Mouse (Mus musculus) neural tube, embryonic 13.5 days (tissue): ENCODE measurements around the gene Ccdc71. TPM values are rescaled to one million over a fixed set of nuclear protein-coding genes. Genes with fewer than 3 reads are reported as not detected.

ENCODE experiments used
- ATAC-seq: fragments of 200-750 bp; cut with Nextera tagmentation; 2 replicates; pipeline ENCODE4 v1.8.0; 2017; ENCODE audit warnings: low read depth, mild to moderate bottlenecking, moderate TSS enrichment, moderate library complexity
- H3K27ac ChIP-seq: fragments of 300-500 bp; sonication (generic); replicated peaks from 2 replicates; pipeline ENCODE4 v1.5.1; 2015; ENCODE audit warnings: moderate library complexity, mild to moderate bottlenecking, inconsistent platforms
- H3K27me3 ChIP-seq: fragments of 300-500 bp; sonication (generic); 2 replicates; pipeline ENCODE4 v1.6.1; 2015; ENCODE audit warnings: mild to moderate bottlenecking, inconsistent platforms
- H3K36me3 ChIP-seq: fragments of 300-500 bp; sonication (generic); 2 replicates; pipeline ENCODE4 v1.6.1; 2015; ENCODE audit warnings: mild to moderate bottlenecking, inconsistent platforms
- H3K4me1 ChIP-seq: fragments of 300-500 bp; sonication (generic); replicated peaks from 2 replicates; pipeline ENCODE4 v1.6.1; 2015; ENCODE audit warnings: inconsistent platforms
- H3K4me2 ChIP-seq: fragments of 300-500 bp; sonication (generic); 2 replicates; pipeline ENCODE4 v1.6.1; 2015; ENCODE audit warnings: inconsistent platforms, mild to moderate bottlenecking, moderate library complexity
- H3K4me3 ChIP-seq: fragments of 300-500 bp; sonication (generic); 2 replicates; pipeline ENCODE4 v1.5.1; 2015; ENCODE audit warnings: mild to moderate bottlenecking, inconsistent platforms
- H3K9ac ChIP-seq: fragments of 300-500 bp; sonication (generic); 2 replicates; pipeline ENCODE4 v1.6.1; 2015; ENCODE audit warnings: moderate library complexity, mild to moderate bottlenecking, inconsistent platforms
- H3K9me3 ChIP-seq: fragments of 300-500 bp; sonication (generic); 2 replicates; pipeline ENCODE4 v1.6.1; 2016; ENCODE audit warnings: inconsistent platforms
- WGBS: fragments of 180-500 bp; shearing (Covaris S2); methylation state at CpG from one replicate; pipeline ENCODE4 v1.1.7; 2015; 5-methylcytosine and 5-hydroxymethylcytosine counted together
- polyA plus RNA-seq: library from polyadenylated mRNA; unstranded; fragments of >200 nt; fragmentation: Nextera tagmentation; extraction: Ambion mirVana; gene quantifications from 2 replicates; pipeline ENCODE4 v1.2.1, GENCODE M21; 2015

Ccdc71 gene
- polyA plus RNA-seq, 1 experiment from 2014 or later: 57.0 TPM

- peak overlapping the region; percentile 95 for H3K9ac ChIP-seq
- 84% methylated on average over 16 of the region's 16 CpGs for WGBS
- H3K4me3 ChIP-seq: peak overlapping the region; percentile 88
These were observed 31.9 kb downstream of the Ccdc71 start for GRCm38 (mm10) chr9:108492043-108492750.

GRCm38 (mm10) chr9:108493246-108493645, 32.9 kb downstream of the Ccdc71 start:
- WGBS: 96% methylated on average over 8 of the region's 8 CpGs
- no peak overlapping the region for H3K9ac ChIP-seq

More at GRCm38 (mm10) chr9:108492043-108492750, 31.9 kb downstream of the Ccdc71 start:
- H3K4me2 ChIP-seq: peak overlapping the region; percentile 98
- H3K4me1 ChIP-seq: peaks cover 26% of the 10 kb centered on the region
- no peak overlapping the region for H3K27ac ChIP-seq
- no peaks in the 10 kb centered on the region for H3K9me3 ChIP-seq
- no peaks in the 10 kb centered on the region for H3K27me3 ChIP-seq
- no peak for ATAC-seq
- peaks cover 61% of the 10 kb centered on the region for H3K36me3 ChIP-seq

GRCm38 (mm10) chr9:108494146-108494825, 34.0 kb downstream of the Ccdc71 start:
- no peaks in the 10 kb centered on the region for H3K9me3 ChIP-seq
- H3K27me3 ChIP-seq: no peaks in the 10 kb centered on the region
- whole genome bisulfite sequencing: 95% methylated on average over 19 of the region's 19 CpGs
- no peak overlapping the region for H3K4me3 ChIP-seq
- peaks cover 26% of the 10 kb centered on the region for H3K4me1 ChIP-seq
- H3K4me2 ChIP-seq: no peak overlapping the region
- H3K36me3 ChIP-seq: peaks cover 75% of the 10 kb centered on the region
- no peak overlapping the region for H3K27ac ChIP-seq
- no peak overlapping the region for H3K9ac ChIP-seq
- ATAC-seq: no peak

More at GRCm38 (mm10) chr9:108493246-108493645, 32.9 kb downstream of the Ccdc71 start:
- peaks cover 69% of the 10 kb centered on the region for H3K36me3 ChIP-seq
- H3K4me3 ChIP-seq: no peak overlapping the region
- H3K27me3 ChIP-seq: no peaks in the 10 kb centered on the region
- peaks cover 26% of the 10 kb centered on the region for H3K4me1 ChIP-seq
- H3K27ac ChIP-seq: no peak overlapping the region
- no peaks in the 10 kb centered on the region for H3K9me3 ChIP-seq
- H3K4me2 ChIP-seq: no peak overlapping the region
- no peak for ATAC-seq

GRCm38 (mm10) chr9:108494905-108495304, 34.6 kb downstream of the Ccdc71 start:
- Histone ChIP-seq H3K4me1 (peaks cover 21% of the 10 kb centered on the region), H3K4me3 (no peak overlapping the region), H3K27ac (no peak overlapping the region), H3K9me3 (no peaks in the 10 kb centered on the region), H3K9ac (no peak overlapping the region), H3K4me2 (no peak overlapping the region), H3K36me3 (peaks cover 81% of the 10 kb centered on the region), H3K27me3 (no peaks in the 10 kb centered on the region)
- ATAC-seq: no peak
- WGBS: 84% methylated on average over 10 of the region's 10 CpGs

- no peak for ATAC-seq
- Histone ChIP-seq H3K36me3 (peaks cover 96% of the 10 kb centered on the region), H3K27ac (no peak overlapping the region), H3K4me2 (no peak overlapping the region), H3K27me3 (no peaks in the 10 kb centered on the region), H3K9me3 (no peaks in the 10 kb centered on the region), H3K4me1 (no peaks in the 10 kb centered on the region), H3K9ac (no peak overlapping the region), H3K4me3 (no peak overlapping the region)
- WGBS: 97% methylated on average over 7 of the region's 7 CpGs
These were observed 38.9 kb downstream of the Ccdc71 start for GRCm38 (mm10) chr9:108499231-108499630.

- no peaks in the 10 kb centered on the region for H3K4me1 ChIP-seq
- H3K4me3 ChIP-seq: no peak overlapping the region
- WGBS: 95% methylated on average over 15 of the region's 15 CpGs
- no peak overlapping the region for H3K4me2 ChIP-seq
- H3K9me3 ChIP-seq: no peaks in the 10 kb centered on the region
- H3K27ac ChIP-seq: no peak overlapping the region
- no peaks in the 10 kb centered on the region for H3K27me3 ChIP-seq
- no peak for ATAC-seq
- H3K9ac ChIP-seq: no peak overlapping the region
- H3K36me3 ChIP-seq: peaks cover 89% of the 10 kb centered on the region
These were observed 39.6 kb downstream of the Ccdc71 start for GRCm38 (mm10) chr9:108499943-108500342.

- ATAC-seq: no peak
- H3K4me2 ChIP-seq: peak overlapping the region; percentile 93
- no peaks in the 10 kb centered on the region for H3K27me3 ChIP-seq
- peaks cover 45% of the 10 kb centered on the region for H3K36me3 ChIP-seq
- peaks cover 19% of the 10 kb centered on the region for H3K4me1 ChIP-seq
- H3K4me3 ChIP-seq: peak overlapping the region; percentile 73; the same call in 1 of the 2 replicates
- 0 out of 2 replicates have a peak overlapping the region, but pooled peaks have one; percentile 78 for H3K9ac ChIP-seq
- no peak overlapping the region for H3K27ac ChIP-seq
- no peaks in the 10 kb centered on the region for H3K9me3 ChIP-seq
- WGBS: 85% methylated on average over 7 of the region's 7 CpGs
These were observed 46.6 kb downstream of the Ccdc71 start for GRCm38 (mm10) chr9:108506901-108507300.

- ATAC-seq: peak; percentile 97
- under 1% methylated on average over 37 of the region's 37 CpGs for WGBS
- no peaks in the 10 kb centered on the region for H3K9me3 ChIP-seq
- H3K4me1 ChIP-seq: peaks cover 19% of the 10 kb centered on the region
- peak within 1 kb of the TSS; percentile 75 for H3K27ac ChIP-seq
- H3K27me3 ChIP-seq: no peaks in the 10 kb centered on the region
- H3K9ac ChIP-seq: peak within 1 kb of the TSS; percentile 78
- H3K4me2 ChIP-seq: peak within 1 kb of the TSS; percentile 93
- peaks cover 45% of the 10 kb centered on the region for H3K36me3 ChIP-seq
- H3K4me3 ChIP-seq: peak within 1 kb of the TSS; percentile 73
These were observed 47.5 kb downstream of the Ccdc71 start, which contains the start of gene Qars for GRCm38 (mm10) chr9:108507619-108508434. Qars (plus strand) TSS chr9:108507706.

- no peaks in the 10 kb centered on the region for H3K27me3 ChIP-seq
- peak overlapping the region; percentile 93 for H3K4me2 ChIP-seq
- peaks cover 19% of the 10 kb centered on the region for H3K4me1 ChIP-seq
- H3K9me3 ChIP-seq: no peaks in the 10 kb centered on the region
- peak overlapping the region; percentile 73 for H3K4me3 ChIP-seq
- H3K9ac ChIP-seq: peak overlapping the region; percentile 78
- H3K27ac ChIP-seq: no peak overlapping the region
- H3K36me3 ChIP-seq: peaks cover 45% of the 10 kb centered on the region
- no peak for ATAC-seq
- WGBS: 85% methylated on average over 7 of the region's 7 CpGs
These were observed 48.4 kb downstream of the Ccdc71 start for GRCm38 (mm10) chr9:108508776-108509175.
